Mouse (Mus musculus): ENCODE data around the gene Naaladl1.

The Naaladl1 gene

DNA sequence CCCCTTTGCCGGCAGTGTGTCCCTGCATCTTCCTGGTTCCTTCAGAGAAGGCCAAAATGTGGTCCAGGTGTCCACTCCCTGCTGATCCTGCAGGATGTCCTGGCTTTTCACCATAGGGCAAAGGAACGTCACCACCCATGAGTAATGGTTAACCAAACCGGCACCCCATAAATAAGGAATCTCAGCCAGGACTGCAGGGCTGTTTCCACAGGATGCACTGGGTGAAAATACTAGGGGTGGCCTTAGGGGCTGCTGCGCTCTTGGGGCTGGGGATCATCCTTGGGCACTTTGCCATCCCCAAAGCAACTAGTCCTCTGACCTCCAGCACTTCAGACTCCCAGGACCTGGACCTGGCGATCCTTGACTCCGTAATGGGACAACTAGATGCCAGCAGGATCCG lies at the start of gene Naaladl1:
TSS of gene Naaladl1 (plus strand) at position 197 of the 400 bp plus-strand sequence.
- no peak for DNase-seq

DNA sequence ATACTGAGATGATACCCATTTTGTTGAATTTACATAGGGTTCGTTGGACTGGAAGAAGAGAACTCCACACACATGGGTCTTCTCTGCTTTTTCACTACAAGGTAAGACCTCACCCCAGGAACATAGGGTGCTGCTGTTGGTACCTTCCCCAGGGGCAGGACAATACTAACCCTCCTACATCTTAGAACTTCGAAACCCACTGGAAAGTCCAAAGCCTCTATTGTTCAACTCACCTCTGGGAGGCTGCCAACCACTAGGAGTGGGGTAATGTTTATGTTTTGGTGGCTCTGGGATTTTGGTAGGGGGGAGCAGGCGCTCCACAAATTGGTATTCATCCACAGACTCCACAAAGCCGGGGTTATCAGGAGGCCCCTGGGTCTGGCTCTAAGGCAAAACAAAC lies 48.9 kb upstream of the Naaladl1 start:
- peak in 1 of 2 experiments; percentile 34 for DNase-seq

DNA sequence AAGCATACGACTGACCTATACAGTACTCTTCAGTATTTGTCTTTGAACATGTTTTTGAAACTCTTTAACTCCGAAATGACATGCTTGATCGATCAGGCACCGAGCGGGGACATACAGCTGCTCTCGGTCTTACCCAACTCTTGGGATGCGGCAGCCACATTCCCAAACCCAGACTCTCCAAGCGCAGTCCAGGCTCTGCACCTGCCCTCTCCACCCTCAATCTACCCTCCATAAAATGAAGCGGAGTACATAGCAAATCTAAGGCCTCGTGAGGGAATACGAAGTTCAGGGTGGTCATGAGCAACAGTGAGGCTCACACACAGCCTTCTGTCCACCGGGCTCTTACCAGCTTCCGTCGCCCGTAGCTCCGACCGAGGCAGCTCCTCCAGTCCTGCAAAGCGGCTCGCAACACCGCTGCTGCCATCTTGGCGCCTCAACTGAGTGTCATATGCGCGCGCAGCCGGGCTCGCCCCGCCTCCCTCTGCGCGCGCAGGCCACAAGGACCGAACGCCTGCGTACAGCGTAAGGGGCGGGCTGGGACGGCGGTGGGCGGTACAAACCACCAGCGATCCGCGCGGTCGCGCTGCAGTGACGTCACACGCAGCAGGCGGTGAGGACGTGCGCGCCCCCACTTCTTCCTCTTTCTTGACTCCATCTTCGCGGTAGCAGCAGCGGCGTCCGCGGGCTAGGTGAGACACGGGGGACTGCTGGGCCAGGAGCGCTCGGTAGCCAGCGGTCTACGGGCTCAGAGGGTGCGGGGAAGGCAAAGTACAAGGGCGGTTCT lies 48.1 kb upstream of the Naaladl1 start, which contains the start of the genes Mrpl49 and Fau:
TSS of gene Mrpl49 (minus strand) at position 473 of the 784 bp plus-strand sequence.
TSS of gene Fau (plus strand) at position 532 of the 784 bp plus-strand sequence.
- peak; percentile 100 for DNase-seq

DNA sequence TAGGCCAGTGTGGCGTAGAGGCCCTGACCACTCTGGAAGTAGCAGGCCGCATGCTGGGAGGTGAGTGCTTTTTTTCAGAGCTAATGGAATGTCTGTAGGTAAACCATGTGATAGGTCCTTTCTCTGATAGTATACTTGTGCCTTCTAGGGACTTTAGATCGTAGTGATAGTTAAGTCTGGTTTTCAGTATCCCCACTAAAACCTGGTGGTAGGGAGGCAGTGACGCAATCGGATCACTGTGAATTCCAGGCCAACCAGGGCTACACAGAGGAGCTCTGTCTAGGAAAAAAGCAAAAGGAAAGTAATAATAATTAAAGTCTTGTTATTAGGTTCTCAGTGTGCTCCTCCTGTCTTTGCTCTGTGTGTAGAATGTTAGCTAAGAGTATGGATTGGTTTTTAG lies 47.1 kb upstream of the Naaladl1 start:
- DNase-seq, result no peak

DNA sequence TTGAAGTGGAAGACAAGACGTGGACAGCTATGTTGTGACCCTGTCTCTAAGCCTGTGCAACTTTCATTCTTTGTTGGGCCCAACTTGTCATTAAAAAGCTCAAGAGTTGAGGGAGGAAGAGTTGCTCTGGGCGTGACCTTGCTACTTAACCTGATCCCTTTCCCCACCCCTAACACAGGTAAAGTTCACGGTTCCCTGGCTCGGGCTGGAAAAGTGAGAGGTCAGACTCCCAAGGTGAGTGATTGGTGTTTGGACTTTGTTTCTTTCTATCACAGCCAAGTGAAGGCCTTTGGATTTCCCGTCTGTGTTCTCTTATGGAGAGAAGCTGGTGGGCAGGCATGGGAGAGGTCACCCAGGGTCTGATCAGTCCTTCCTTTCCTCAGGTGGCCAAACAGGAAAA lies 46.6 kb upstream of the Naaladl1 start:
- peak in 1 of 2 experiments; percentile 2 for DNase-seq

DNA sequence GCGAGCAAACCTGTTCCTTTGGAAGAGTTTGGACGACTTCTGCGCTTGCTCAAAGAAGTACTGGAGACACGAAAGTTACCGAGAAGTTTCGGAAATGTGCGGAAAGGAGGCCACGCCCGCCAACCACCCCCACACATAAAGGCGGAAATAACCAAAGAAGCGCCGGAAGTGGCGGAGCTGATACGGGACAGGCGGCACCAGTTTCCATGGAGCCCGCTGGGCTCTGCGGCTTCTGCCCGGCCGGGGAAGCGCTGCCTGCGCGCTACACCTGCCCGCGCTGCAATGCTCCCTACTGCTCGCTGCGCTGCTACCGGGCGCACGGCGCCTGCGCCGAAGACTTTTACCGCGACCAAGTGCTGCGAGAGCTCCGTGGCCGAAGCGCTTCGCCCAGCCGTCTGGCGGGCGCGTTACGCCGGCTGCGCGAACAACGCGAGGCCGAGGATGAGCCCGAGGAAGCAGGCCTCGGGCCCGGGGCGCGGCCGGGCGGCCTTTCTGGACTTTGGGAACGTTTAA lies 44.5 kb upstream of the Naaladl1 start, which contains the start of gene Znhit2:
TSS of gene Znhit2 (plus strand) at position 172 of the 513 bp plus-strand sequence.
- DNase-seq, result peak; percentile 91 to 93

DNA sequence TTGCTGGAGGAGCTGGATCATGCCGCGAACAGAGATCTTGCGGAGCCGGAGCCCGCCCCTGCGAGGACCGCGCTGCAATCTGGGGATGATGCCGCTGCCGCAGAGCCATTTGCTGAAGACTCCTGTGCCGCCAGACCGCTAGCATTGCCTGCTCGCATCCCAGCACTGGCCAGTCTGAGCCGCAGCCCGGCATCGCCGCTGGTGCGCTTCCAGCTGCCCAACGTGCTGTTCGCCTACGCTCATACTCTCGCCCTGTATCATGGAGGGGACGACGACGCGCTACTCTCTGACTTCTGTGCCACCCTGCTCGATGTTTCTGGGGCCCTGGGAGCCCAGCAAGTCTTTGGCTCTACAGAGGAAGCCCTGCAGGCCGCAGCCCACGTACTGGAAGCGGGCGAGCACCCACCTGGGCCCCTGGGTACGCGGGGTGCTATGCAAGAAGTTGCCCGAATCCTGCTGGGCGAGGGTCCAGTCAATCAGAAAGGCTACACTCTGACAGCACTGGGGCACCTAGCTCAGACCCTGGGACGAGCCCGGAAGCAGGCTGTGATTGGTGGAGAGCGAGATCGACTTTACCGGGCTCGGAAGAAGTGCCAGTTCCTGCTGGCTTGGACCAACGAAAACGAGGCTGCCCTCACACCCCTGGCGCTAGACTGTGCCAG lies 43.8 kb upstream of the Naaladl1 start:
- DNase-seq, result peak; percentile 42 to 61

DNA sequence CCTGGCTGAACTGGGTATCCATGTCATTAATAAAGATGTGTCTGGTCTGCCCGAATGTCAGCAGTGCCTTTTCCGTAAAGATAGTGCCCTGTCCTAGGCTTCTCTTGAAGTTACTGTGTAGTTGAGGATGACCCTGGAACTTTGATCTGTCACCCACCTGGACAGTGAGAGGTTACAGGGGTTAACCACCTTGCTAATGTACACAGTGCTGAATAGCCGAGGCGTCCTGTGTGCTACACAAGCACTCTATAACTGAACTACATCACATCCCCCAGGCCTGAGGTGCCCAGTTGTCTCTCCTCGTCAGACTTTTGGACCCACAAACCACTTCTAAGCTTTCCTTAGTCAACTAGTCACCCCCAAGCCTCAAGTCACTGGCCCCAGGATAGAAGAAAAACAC lies 43.2 kb upstream of the Naaladl1 start:
- DNase-seq, result no peak

DNA sequence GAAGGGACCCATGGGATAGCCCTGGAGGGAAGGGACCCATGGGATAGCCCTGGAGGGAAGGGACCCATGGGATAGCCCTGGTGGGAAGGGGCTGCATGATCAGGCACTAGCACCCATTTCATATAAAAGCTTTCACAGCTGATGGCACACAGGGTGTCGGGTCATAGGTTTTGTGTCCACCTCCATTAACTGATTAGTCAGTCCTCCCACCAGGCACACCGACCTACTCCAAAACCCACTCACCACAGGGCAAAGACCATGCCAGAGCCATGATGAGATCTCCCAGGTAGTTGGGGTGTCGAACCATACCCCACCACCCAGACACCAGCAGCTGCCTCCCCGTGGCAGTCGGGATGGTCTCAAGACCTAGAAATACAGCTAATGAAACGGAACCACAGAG lies 42.5 kb upstream of the Naaladl1 start:
- DNase-seq, result no peak

DNA sequence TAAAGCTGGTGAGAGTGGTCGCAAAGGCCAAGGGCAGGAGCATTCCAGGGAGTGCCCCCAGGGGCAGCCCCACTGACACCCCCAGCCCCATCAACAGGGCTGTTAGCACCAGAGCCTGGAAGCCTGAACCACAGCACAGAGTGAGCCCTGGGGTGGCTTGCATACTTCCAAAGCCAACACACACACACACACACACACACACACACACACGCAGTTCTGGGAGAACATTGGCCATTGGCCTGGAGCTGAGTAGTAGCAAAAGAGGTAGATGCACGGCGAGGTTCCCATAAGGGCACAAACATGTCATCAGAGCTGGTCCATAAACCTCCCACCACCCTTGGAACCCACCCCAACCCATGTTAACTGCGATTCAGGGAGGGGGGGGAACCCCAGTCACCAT lies 39.0 kb upstream of the Naaladl1 start:
- no peak for DNase-seq

DNA sequence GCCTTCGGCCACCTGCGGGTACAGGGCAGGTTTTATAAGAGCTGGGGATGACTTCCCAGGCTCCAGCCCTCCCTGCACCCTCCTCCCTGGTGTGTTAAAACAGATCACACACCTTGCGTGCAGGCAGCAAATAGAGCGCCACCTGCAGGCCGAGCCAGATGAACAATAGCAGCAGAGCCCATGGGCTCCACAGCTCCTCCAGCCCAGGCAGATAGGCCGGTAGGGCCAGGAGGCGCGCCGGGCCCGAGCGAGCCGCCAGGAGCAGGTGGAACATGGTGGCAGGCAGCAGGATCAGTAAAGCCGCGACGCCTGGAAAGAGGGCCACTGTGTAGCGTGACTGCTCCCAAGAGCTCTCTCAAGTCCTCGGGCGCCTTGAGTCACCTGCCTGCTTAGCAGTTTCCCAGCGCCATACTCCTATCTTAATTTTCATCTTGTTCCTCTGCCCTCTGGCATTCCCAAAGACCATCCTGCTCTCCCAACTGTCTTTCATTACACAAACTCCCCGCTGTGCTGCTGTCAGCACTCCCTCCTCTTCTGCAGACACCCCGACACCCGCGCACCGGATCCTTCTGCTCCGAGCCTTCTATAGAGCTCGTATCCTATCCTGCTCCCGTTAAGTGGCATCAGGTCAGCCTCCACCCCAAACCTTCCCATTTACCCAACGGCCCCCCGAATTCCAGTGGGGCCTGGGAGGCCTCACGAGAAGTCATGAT lies 38.4 kb upstream of the Naaladl1 start:
- DNase-seq, result peak; percentile 91 to 96

DNA sequence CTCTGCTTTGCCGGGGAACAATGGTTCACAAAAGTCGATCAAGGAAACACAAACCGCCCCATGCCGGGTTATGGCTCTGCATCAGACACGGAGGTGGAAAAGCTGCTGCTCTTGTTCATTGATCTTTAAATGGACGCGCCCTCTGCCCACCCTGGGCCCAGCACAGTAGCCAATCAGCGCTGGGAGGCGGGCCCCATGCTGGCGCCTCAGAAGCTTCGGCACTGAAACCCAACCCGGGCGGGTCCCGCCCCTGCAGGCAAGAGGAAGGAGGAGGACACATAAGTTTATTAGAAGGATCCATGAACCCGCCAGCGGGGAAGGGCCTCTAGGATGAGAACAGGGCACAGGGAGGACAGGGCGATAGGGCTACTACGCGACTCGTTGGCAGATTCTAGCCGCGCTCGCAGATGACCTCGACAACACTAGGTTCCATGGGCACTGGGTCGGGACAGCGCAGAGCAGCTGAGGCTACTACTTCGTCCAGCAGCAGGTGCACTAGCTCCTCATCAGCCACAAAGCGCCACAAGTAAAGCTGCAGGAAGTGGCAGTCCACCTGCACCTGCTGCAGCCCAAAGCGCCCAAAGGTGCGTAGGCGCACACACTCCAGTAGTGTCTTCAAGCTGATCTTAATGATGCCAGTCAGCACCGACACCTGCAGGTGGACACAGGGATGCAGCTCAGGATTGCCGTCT lies 37.7 kb upstream of the Naaladl1 start, which contains the start of gene Tm7sf2:
TSS of gene Tm7sf2 (minus strand) at position 650 of the 692 bp plus-strand sequence.
- peak; percentile 87 to 91 for DNase-seq

DNA sequence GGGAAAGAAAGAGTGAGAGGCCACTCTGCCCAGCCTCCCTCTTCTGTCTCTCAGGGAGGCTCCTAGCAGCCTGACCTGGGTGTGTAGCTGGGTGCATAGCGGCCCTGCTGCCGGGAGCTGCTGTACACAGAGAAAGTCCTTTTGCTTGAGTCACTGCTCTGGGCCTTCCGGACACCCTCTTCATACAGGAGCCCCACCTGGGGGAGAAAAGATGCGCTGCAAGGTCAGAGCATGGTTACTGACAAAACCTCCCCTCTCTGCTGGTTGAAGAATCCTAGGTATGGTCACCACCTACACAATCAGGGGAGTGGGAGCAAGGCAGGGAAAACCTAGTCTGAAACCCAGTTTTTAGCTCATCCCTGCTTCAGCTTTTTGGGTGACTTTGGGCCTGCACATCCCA lies 36.6 kb upstream of the Naaladl1 start:
- DNase-seq, result no peak

DNA sequence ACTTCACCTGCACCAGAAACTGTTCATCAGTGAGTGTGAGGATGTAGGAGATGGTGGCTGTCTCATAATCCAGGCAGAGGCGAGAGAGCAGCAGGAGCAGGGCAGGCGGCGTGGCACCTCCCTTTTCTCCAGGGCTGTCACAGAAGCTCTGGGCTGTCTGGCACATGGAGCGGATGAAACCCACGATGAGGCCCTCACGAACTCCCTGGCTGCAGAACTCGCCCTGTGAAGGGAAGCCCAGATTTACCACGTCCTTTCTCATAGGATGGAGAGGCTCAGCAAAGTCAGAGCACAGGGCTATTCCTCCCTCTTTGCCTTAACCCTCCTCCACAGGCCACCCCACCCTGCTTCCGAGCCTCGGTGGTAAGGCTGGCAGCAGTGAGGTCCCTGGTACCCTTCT lies 35.7 kb upstream of the Naaladl1 start:
- DNase-seq, result no peak

DNA sequence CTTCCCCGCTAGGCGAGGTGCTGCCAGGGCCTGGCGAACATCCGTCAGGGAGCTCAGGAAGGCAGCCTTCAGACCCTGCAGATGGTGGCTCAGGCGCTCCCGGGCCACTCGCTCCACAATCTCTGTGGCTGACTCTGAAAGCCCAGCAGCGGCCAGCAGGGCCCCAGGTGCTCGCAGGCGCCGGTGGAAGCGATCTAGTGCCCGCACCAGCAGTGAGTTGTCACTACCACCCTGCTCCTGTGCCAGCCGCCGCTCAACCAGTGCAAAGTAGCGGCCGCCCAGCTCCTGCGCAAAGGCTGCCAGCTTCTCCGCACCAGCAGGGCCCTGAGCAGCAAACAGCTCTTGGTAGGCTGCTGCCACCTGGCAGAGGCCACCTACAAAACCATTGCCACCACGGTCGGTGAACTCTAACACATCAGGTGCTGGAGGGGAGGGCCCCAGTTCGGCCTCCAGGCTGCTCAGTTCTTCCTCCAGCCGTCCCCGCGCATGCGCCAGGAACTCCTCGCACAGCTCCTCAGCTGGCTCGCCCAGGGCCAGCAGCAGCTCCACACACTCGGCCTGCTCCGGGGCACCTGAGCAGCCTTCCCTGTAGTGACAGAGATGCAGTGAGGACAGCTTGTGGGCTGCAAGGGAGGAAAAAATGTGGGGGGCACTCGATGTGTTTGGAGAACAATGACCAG lies 34.9 kb upstream of the Naaladl1 start:
- no peak for DNase-seq

DNA sequence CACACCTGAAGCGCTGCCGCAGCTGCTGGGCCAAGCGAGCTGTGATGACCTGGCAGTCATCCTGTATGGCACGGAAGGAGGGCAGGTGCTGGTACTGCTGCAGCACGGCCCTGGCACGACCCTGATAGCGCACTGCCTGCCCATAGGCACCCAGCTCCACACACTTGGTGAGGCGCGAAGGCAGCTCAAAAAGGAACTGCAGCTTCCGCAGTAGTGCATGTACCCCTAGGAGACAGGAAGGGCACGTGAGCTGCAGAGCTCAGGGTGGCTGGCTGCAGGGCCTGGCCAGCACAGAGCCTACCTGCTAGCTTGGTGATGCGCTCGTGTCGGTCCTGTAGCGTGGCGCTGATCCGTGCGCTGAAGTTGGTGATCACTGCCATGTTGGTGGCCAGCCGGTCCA lies 34.3 kb upstream of the Naaladl1 start:
- no peak for DNase-seq

DNA sequence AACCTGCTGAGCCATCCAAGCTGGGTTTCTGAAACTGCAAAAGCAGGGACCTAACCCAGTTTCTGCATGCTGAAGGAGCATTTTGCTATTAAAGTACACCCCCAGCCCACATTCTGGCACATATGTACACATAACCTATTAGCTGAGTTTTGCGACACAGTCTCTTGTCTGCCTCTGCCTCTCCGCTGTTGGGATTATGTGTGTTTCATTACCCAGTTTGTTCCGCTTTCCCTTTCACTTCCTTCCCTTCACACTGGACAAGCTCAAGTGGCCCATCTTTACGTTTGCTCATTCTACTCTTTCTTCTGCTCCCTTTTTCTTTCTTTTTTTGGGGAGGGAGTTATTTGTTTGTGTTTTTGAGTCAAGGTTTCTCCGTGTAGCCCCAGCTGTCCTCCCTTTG lies 31.7 kb upstream of the Naaladl1 start:
- DNase-seq, result no peak

DNA sequence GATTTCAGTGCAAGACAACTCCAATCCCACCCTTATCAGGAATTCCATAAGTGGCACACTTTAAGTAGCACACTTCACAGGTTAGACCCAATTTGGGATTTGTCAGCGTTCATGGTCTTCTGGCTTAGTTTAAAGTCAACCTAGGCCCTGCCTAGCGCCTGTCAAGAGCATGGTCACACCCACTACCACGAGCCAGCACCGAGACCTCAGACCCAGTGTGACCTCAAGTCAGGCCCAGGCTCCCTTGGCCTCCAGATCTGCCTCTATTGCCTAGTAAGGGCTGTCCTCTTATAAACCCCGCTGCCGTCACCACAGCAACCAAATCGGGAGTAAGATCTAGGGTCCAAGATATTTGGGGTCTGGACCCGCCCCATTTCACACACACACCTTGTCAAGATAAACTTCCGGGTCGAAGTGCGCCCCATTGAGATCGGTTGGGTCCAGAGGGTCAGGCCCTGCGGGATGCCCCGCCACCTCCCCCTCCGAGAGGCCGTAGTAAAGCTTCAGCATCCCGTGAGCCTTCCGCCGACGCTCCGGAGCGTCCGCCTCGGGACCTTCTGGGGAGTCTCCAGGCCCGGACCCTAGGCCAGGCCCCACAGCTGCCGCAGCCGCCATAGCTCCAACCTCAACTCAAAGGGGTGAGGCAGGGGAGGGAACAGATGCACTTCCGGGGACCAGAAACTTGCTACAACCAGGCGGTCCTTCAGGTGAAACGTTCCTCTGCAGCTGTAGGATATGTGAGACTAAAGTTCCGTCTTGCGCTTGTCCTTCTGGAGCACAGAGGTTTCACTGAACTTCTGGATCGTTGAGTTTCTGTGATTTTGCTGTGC lies 28.8 kb upstream of the Naaladl1 start, which contains the start of gene Vps51:
TSS of gene Vps51 (minus strand) at position 668 of the 830 bp plus-strand sequence.
- DNase-seq, result peak; percentile 87 to 90

DNA sequence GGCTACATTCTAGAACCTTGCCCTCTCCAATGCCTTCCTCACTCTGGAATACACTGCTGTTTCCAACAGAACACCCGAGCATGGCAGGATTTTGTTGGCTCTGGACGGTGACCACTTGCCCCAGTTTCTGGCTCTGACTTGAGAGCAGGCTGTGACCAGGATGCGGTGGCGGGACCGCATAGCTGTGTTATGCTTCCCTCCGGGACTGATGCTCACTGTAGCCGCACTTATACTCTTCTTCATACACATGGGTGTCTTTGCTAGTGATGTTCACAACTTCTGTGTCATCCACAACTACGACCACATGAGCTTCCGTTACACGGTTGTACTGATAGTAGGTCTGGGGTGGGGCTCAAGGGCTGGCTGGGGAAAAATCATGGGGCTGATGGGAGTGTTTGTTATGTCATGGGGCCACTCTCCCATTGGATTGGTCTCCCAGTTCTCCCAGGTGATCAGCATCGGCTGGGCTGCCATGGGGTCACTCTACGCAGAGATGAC lies 25.6 kb upstream of the Naaladl1 start, which contains the start of gene Tmem262:
TSS of gene Tmem262 (plus strand) at position 51 of the 498 bp plus-strand sequence.
- DNase-seq, result no peak

DNA sequence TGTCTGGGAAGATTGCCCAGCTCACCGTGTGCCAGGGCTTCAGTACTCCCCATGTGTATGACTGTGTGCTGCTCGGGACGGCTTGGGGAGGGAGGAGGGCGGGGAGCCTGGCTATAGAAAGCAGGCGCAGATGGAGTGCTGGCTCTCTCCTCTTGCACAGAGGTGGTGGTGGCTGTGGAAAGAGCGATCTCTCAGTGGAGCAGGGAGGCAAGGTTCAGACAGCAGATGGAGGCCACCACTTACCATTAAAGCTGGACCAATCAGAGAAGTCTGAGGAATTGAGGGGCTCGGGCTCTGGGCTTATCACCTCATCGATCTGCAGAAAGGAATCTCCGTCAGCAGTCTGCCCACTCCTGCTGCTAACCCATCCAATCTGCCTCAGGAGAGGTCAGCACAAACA lies 23.4 kb upstream of the Naaladl1 start, which contains the start of gene Gm28374:
TSS of gene Gm28374 (minus strand) at position 101 of the 400 bp plus-strand sequence.
- no peak for DNase-seq

Measured in cerebellum, postnatal 25 days (tissue).